Mouse (Mus musculus) induced T-regulatory cell, adult 2 months (primary cell): Measurements from ENCODE around the gene Adpgk.

Source experiments
- DNase-seq: peaks from one replicate; pipeline ENCODE4 v3.0.0-alpha.2; 2012; ENCODE audit warnings: low read depth

The Adpgk gene

DNA sequence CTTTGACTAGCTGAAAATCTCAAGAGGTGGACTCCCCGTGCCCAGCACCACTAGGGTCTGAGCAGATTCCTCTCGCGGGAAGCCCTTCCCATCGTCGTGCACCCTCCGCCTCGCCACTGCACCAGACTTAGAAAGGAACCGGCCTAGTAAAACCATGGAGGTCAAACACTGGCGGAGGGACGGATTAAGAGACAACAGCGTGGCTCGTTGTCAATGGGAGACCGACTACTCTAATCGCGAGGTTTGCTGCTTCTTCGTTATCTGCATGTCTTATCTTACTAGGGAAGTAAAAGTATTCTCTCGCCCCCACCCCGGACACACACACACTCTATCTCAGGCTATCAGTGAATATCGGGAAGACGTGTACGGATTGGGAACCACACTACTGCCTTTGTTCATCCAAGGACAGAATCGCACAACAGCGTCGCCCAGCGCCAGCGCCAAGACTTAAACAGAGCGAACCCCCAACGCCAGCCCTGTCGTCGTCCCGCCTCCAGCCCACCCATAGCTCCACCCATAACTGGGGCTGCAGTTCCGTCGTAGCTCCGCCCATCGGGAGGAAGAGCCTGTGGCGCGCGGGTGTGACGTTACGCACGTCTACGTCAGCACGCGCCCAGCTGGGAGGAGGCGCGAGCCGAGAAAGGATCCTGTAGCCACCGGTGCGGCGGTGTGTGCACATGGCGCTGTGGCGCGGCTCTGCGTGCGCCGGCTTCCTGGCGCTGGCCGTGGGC is at the start of gene Adpgk:
Adpgk (plus strand) TSS at position 602 of the 731 bp plus-strand sequence.
- DNase-seq = peak; percentile 100

DNA sequence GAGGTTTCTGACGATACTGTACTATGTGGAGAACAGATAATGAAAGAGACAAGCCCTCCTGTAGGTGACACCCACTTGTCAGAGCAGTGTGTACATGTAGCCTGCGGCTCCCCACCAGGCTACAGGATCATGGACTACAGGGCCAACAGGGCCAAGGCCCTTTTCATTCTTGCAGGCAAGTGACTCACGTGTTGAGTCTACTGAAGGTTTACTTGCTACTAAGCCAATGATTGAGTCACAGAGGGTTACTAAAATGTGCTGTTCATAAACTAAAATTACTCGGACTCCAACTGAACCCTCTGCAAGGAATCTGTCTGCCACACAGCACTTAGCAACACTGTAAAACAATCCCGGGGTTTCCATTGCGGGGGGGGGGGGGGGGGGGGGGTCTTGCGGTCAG is 46.2 kb upstream of the Adpgk start:
- no peak for DNase-seq

DNA sequence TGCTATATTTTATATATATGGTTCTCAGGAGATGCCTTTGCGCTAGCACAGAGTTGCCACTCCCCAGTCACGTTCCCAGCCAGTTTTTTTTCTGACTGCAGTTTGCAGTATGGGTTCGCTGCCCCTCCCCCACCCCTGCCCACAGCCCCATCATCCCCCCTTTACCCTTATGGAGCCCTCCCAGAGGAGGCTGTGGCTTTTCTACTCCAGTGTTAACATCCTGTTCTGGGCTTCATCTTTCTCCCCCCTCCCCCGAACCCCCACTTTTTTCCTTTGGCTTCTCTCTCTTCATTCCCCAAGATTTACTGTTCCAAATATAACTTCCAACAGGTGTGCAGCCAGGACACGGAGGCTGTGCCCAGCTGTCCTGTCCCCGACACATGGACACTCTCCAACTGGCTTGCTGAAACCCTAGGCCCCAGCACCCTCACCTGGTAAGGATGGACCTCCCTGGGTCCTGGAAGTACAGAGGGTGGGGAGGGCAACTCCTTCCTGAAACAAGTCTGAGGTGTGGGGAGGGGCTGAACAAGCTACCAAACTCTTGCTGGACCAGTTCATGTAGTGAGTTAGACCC is 44.8 kb upstream of the Adpgk start:
- DNase-seq = no peak

DNA sequence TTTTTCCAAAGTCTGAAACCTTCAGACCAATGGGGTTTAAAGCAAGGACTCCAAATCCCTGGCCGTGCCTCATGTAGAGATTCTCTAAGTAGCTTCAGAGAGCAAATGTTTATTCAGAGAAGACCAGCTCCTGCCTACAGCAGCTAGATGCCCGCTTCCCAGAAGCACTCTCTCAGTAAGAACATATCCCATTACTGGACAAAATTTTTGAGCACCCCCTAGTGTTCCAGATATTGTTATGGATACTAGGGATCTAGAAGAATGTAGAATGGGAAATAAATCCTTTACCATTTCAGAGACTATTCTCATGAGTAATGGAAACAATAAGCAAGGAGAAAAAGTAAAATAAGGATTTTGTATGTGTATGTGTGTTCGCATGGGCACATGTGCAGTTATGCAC is 42.0 kb upstream of the Adpgk start:
- no peak for DNase-seq

DNA sequence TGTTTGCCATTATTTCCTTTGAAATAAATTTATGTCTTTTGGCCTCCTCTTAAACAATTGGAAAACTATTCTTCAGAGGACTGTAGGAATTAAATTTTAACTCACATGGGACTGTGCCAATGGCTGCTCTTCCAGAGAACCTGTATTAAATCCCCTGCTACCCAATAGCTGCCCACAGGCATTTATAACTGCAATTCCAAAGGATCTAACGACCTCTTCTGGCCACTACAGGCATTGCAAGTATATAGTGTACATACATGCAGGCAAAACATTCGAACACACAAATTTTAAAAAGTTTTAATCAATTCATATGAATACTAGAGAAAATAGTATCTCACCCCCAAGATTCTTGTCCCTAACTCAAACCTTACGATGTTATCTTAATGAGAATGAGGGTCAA is 41.1 kb upstream of the Adpgk start:
- peak; percentile 17 for DNase-seq

DNA sequence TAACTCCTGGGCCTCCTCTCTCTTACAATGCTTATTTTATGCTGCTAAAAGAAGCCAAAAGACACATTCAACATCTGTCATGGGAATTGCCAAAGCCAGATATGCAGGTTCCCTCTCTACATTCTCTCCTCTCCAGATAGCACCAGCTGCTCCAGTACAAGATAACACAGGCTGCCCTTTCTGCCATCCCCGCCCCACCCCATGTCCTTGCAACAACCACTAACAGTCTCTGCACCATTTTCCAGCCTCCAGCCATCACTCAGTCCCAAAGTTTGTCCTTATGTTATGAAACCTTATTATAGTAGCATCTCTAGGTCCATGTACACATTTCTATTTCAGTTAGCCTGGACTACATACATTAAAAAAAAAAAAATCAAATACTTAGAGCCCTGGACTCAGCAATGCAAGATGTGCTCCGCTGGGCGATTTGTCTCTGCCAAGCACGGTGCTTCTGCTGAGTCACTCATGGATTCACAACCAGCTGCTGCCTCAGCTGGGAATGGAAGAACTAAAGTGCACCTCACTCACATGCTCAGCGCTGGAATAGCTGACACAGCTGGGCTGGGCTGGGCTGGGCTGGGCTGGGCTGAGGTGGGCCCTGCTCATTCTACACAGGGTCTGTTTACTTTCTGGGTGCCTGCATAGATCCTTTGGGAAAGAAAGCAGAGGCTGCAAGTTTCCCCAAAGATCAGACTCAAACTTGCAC is 36.5 kb upstream of the Adpgk start:
- DNase-seq = no peak

DNA sequence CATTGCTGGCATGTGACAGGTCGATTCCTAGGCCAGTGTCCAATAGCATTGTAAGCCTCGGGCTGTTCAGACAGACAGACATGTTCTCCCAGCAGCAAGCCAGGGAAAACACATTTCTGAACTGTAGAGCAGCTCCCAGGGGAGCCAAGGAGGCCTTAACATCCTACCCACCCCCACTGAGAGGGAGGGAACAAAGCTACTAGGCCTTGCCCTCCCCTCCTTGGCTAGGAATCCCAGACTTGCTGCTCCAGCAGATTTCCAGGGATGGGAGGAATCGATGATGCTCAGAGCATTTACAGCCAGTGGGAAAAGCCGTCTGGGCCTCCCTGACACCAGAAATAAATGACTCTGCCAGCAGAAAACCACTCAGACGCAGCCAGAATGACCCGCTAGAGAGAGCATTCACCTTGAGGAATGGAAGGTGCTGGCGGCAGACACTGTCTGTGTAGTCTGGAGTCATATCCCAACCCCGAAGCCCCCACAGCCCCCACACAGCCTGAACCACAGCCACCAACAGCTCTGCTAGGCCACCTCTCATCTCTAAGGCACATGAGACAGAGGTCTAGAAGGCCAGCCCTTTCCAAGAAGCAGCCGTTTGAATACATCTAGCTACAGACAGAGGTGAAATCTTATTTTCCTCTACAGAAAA is 31.4 kb upstream of the Adpgk start:
- no peak for DNase-seq

DNA sequence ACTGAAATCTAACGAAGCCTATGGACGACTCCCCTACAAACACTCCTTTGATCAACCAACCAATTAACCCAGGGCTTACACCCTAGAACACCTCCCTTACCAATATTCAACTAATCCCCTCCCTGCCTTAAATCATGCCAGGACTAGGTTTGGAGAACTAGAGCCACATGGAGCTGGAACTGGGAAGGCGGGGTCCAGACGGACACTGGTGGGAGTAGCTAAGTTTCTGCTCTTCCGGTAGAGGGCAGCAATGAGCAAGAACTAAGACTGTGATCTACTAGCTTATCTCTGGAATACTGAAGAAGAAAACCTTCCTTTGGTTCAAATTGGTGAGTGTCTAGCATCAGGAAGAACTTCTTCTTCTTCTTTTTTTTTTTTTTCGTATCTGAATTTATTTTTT is 25.0 kb upstream of the Adpgk start:
- peak; percentile 68 for DNase-seq

DNA sequence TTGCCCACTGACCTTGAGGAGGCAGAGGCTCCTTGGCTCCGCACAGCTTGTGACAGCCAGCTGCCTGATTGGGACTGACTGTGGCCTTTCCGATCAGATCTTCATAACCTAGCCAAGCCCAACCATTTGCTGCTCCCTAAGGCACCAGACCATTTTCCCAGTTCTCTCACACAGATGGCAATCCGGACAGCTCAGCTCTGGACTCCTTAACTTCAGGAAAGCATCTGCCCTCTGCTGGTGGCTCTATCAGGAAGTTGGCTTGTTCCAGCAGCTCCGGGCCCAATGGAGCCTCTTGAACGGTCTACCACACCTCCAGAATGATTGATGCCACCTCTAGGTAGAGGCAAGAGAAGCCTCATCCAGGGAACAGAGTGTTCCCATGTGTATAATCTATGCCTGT is 21.6 kb upstream of the Adpgk start:
- peak; percentile 27 for DNase-seq

DNA sequence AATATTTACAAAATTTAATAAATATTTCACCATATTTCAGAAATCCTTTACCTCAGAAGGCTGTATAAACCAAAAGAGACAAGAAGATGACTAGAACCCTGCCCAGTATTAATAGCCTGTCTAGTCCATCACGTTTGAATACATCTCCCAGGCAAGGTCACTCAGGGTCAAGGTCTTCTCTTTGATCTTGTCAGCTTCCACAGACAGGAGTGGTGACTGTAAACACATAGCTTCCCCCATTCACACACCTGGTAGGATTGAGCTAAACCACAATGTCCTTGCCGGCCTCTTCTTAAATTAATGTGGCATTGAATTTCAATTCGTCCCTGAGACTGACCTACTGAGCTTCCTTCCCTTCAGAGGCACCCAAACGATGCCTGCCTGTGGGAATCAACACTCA is 20.3 kb upstream of the Adpgk start:
- DNase-seq = no peak

DNA sequence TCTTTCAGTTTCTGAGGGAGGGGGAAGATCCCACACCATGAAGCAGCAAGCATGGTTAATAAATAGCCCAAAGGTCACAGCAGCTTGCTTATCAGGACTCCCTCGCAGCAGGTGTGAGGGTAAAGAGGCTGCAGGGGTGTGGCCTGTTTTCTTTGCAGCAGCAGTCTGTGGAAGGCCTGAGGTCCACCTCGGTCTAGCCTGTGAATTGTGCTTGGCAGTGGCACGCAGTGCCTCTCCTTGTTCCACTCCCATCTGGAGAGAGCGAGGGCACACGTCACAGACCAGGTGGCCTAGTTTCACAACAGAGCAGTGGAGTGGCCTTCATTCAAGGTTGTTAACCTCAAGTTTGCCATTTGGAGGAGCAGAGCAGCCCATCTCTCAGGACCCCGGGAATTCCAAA is 19.6 kb upstream of the Adpgk start:
- no peak for DNase-seq

DNA sequence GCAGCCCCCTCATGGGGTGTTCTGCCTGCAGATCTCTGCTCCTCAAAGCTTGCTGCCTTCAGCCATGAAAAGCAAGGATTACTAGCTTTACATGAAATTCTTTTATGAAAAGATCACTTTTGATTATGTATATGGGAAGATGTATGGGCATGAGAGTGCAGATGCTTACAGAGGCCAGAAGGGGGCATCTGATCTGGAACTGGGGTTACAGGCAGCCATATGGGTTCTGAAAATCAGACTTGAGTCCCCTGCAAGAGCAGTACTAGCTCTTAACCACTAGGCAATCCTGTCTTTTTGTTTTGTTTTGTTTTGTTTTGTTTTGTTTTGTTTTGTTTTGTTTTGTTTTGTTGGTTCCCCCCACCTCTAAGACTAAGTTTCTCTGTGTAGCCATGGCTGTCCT is 18.2 kb upstream of the Adpgk start:
- DNase-seq = peak; percentile 26

DNA sequence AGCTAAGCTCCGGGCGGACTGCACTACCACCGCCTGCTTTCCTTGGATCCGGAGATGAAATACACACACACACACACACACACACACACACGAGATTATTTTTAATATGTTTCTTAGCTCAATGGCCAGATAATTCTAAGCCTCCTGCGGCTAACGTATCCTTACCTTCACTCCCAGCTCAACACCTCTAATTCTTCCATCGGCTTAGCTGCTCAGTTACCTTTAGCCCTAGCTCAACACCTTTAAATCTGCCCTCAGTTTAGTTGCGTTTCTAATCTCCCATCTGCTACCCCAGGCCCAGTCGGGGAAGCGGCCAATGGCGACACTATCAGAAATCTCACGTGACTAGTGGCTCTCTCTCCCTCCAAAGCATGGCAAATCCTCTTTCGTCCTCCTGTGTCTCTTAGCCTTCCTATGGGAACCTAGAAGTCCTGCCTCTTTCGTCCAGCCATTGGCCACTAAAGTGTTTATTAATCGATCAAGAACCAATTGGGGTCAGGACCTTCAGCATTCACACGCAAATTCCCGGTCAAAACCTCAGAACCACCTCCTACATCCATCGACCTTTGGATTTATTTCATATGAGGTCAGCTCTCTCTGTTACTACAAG is 16.4 kb upstream of the Adpgk start:
- DNase-seq = no peak

DNA sequence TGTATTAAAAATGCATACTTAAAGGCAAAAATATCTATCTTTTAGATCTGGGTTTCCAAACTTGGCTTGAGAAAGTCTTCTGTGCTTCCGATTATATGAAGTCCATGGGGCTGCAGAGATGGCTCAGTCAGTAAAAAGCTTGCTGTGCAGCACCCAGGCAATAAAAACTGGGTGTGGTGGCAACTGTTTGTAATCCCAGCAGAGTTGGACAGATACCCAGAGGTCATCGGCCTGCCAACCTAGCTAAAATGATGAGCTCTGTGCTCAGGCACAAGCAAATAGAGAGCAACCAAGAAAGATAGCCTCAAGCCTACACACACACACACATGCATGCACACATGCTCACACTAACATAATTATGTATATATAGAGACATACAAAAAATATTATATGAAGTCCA is 13.2 kb upstream of the Adpgk start:
- DNase-seq = no peak

DNA sequence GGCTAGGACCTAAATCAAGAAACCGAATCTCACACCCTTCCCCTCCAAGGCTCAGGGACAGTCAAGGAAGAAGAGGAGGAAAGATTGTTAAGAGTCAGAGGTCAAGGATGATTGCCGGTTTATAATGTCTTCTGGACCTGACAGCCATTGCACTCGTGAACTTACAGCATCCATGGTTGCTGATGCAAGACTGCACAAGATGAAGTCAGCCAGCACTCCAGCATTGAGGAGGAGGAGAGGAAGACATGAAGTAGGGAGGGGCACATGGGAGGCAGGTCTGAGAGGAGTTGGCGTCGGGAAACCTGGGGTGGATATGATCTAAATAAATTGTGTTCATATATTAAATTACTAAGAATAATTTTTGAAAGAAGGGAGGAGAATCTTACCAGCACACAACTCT is 12.7 kb upstream of the Adpgk start:
- DNase-seq = no peak

DNA sequence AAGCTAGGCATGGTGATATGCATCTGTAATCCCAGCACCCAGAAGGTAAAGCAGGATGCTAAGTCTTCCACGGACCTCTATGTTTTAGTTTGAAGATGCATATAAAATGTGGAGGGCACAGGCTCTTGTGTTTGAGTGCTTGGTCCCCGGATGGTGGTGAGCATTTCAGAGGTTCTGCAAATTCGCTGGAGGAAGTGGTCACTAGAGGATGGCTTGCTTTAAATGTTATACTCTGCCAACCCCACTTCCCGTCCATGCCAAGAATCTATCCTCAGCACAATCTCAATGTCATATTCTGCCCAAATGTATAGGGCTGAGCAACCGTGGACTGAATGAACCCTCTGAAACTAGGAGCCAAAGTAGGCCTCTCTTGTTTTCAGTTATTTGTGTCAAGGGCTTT is 10.5 kb upstream of the Adpgk start:
- DNase-seq = no peak

DNA sequence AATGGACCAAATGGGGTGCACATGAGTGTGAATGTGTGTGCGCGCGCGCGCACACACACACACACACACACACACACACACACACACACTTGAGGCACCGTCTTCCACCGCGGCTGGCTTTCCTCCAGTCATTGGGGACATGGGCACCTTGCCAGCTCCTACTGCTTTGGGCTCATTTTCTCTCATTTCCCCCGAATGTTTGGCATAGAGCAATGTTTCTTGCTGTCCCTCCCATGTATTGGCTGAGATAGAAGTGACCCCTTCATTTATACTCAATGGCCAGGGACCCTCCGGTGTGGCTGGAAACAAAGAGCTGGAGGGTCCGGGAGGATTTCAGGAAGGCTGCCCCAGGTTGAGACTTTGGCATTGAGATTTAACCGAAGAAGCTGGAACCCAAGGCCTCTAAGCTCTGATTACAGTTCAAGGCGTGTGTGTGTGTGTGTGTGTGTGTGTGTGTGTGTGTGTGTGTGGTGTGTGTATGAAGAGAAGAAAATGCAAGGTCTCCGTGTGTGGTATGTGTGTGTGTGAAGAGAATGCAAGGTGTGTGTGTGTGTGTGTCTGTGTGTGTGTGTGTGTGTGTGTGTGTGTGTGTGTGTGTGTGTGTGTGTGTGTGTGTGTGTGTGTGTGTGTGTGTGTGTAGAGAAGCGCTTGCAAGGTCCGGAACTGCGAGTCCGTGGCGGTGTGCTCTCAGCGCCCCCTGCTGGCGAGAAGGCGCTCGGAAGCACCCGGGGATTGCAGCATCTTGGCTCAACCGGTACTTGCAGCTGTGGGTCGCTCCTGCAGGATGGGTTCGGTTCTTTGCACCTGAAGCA is 9.3 kb upstream of the Adpgk start:
- DNase-seq = peak; percentile 83

DNA sequence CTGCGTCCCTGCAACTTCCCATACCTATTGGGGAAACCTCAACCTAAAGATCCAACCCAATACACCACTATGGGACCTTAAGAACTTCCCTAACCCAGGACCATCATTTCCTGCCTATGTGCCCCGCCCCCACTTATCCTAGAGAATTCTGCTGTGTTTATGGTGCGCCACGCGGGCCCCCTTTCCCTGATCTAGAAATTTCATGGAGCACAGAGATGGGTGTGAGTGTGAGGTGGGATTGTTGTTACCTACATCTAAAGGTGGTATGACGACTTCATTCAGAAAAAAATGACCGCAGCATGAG is 8.7 kb upstream of the Adpgk start:
- no peak for DNase-seq

DNA sequence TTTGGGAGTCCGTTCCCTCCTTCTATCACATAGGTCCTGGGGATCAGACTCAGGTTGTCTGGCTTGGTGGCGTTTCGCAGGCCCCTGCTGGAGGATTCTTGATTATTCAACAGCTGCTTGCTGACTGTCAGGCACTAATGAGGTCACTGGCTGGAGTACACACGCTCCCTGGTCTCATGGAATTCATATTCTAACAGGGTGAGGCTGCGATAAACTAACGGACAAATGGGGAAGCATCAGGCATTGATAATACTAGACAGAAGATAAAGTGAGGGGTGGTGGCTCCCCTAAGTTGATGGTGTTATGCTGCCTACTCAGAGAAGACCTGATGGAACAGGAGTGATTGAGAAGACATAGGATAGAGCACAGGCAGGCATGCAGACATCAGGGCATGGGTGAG is 5.7 kb upstream of the Adpgk start:
- DNase-seq = no peak

DNA sequence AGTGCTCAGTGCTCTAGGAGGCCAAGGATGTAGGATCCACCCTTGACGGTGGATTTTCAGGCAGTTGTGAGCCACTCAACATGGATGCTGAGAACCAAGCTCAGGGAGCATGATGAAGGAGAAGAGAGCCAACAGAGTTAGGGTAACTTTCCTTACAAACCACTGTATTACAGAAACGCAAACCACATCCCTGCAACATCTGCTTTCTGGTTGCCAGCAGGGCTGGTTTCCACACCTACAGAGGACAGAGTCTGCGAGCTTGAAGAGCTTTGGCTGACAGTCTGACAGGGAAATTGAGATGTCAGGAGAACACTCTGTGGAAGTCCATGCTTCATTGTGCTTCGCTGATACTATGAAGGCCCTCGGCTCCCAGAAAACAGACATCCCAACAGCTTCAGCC is 3.3 kb upstream of the Adpgk start:
- peak; percentile 16 for DNase-seq

DNA sequence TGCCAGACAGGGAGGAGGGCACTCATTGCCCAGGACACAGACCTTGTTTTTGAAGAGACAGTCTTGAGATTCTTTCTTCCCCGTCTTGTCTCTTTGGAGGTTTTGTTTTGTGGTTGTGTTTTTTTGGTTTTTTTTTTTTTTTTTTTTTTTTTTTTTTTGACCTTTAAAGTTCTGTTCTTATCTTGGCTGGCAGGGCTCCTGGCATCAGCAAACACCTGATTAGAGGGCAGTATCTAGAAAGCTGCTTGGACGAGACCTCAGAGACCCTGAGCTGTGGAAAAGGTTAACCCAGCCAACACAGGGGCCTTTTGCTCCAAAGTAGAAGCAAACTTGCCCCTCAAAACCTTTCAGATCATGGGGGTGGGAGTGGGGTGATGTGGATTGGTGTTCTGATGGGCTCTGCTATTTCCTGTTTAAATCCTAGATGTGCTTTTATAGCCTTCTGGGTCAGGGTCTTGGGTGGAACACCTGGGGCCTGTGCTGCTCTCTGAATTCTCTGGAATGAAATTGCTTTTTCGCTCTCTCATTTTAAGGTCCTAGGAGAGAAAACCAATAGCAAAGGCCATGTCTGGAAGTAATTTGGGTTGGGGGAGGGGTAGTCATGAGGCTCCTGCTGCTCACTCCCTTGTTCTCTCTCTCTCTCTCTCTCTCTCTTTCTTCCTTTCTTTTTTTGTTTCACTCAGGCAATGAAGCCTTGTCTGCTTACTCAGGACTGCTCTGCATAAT is 2.5 kb upstream of the Adpgk start:
- peak; percentile 7 for DNase-seq
